ENCODE assay signal across 16 mouse cellular contexts in genomic region chr19:43502630-43503029, GRCm38 (mm10).
"Had no signal": no experiment of that assay in that cellular context is flagged by ENCODE, and none has a peak within 500 bp of the region (broad histone marks: within the 10 kb centered on the region; RNA-seq: fewer than 3 reads in every experiment).

No protein-coding gene starts in this region.

- H3K9me3 ChIP-seq: limb, embryonic 15.5 days; liver, embryonic 12.5 days; lung, embryonic 15.5 days; midbrain, embryonic 15.5 days; neural tube, embryonic 12.5 days; stomach, embryonic 15.5 days had no signal

- H3K4me3 ChIP-seq: limb, embryonic 15.5 days; liver, embryonic 12.5 days; lung, embryonic 15.5 days; megakaryocyte, embryonic 14.5 days; midbrain, embryonic 15.5 days; neural tube, embryonic 12.5 days; stomach, embryonic 15.5 days had no signal

- H3K4me2 ChIP-seq: limb, embryonic 15.5 days; liver, embryonic 12.5 days; lung, embryonic 15.5 days; midbrain, embryonic 11.5 days; midbrain, embryonic 15.5 days; neural tube, embryonic 12.5 days; stomach, embryonic 15.5 days had no signal

- H3K4me1 ChIP-seq: limb, embryonic 15.5 days; liver, embryonic 12.5 days; lung, embryonic 15.5 days; megakaryocyte, embryonic 14.5 days; midbrain, embryonic 15.5 days; neural tube, embryonic 12.5 days; stomach, embryonic 15.5 days had no signal

- H3K27ac ChIP-seq: limb, embryonic 15.5 days; liver, embryonic 12.5 days; lung, embryonic 15.5 days; macrophage; midbrain, embryonic 15.5 days; neural tube, embryonic 12.5 days; stomach, embryonic 15.5 days had no signal

- H3K9ac ChIP-seq: limb, embryonic 15.5 days; liver, embryonic 12.5 days; lung, embryonic 15.5 days; midbrain, embryonic 15.5 days; neural tube, embryonic 12.5 days; stomach, embryonic 15.5 days had no signal

- DNase-seq: kidney, adult 9 months; kidney, postnatal 4 days; layer of hippocampus, postnatal 36 days; lung, postnatal 14 days; thymus, adult 18-20 months; thymus, postnatal 14 days had no signal

- H3K27me3 ChIP-seq: limb, embryonic 15.5 days; liver, embryonic 12.5 days; lung, embryonic 15.5 days; megakaryocyte, embryonic 14.5 days; midbrain, embryonic 15.5 days; neural tube, embryonic 12.5 days; stomach, embryonic 15.5 days had no signal

- ATAC-seq: intestine, embryonic 16.5 days; liver, embryonic 12.5 days; midbrain, embryonic 15.5 days had no signal
